Mouse (Mus musculus): ENCODE results near the gene Shc4.

GRCm38 (mm10) chr2:125644912-125645311 lies 79.0 kb downstream of the Shc4 start:
- TF ChIP-seq JUND (conservative IDR thresholded peaks at IDR 0.05; ENCODE audit: low read depth, low read length) (no peak), ZMIZ1 (IDR thresholded peaks at IDR 0.05; ENCODE audit: low read depth, low read length) (no peak), CTCF (conservative IDR thresholded peaks at IDR 0.05 in 1 of 2, IDR thresholded peaks at IDR 0.05 in 1 of 2; ENCODE audit: low read depth in 2 of 2, low read length in 2 of 2) (no peak), POLR2A (IDR thresholded peaks at IDR 0.05; ENCODE audit: low read depth, low read length) (no peak), USF1 (IDR thresholded peaks at IDR 0.05; ENCODE audit: low read depth, low read length) (no peak), CHD2 (IDR thresholded peaks at IDR 0.05; ENCODE audit: low read length) (no peak), MAFK (IDR thresholded peaks at IDR 0.05; ENCODE audit: insufficient replicate concordance, low read length) (no peak)

Measured in CH12.LX (cell line).